Mouse (Mus musculus): ENCODE results near the gene Pgm5. TPM values are rescaled to one million over a fixed set of nuclear protein-coding genes. Genes with fewer than 3 reads are reported as not detected.

Gene Pgm5
- polyA plus RNA-seq, 1 experiment: 0.18 TPM

GRCm38 (mm10) chr19:24636616-24637015, 225.0 kb downstream of the Pgm5 start:
- Histone ChIP-seq H3K9ac (ENCODE audit: low read depth, poor library complexity, severe bottlenecking) (no peak overlapping the region), H3K27ac (ENCODE audit: insufficient read depth, low read length) (no peak overlapping the region), H3K27me3 (ENCODE audit: control insufficient read depth, insufficient read depth, low read length, poor library complexity, severe bottlenecking) (no peaks in the 10 kb centered on the region), H3K9me3 (replicated peaks; ENCODE audit: control insufficient read depth, insufficient read depth, low read length, poor library complexity, severe bottlenecking) (no peaks in the 10 kb centered on the region), H3K4me1 (ENCODE audit: control insufficient read depth, insufficient read depth, low read length) (no peaks in the 10 kb centered on the region), H3K4me3 (ENCODE audit: low read depth, low read length) (no peak overlapping the region), H3K36me3 (ENCODE audit: control insufficient read depth, insufficient read depth, low read length, poor library complexity, severe bottlenecking) (no peaks in the 10 kb centered on the region)
- TF ChIP-seq EP300 (IDR thresholded peaks at IDR 0.05; ENCODE audit: insufficient read depth, low read depth, low read length) (no peak), CTCF (IDR thresholded peaks at IDR 0.05; ENCODE audit: low read depth, low read length) (no peak), POLR2A (IDR thresholded peaks at IDR 0.05; ENCODE audit: insufficient read depth, low read length) (no peak)

GRCm38 (mm10) chr19:24634602-24635001, 227.1 kb downstream of the Pgm5 start:
- Histone ChIP-seq H3K9me3 (replicated peaks; ENCODE audit: control insufficient read depth, insufficient read depth, low read length, poor library complexity, severe bottlenecking) (no peaks in the 10 kb centered on the region), H3K36me3 (ENCODE audit: control insufficient read depth, insufficient read depth, low read length, poor library complexity, severe bottlenecking) (no peaks in the 10 kb centered on the region), H3K4me1 (ENCODE audit: control insufficient read depth, insufficient read depth, low read length) (no peaks in the 10 kb centered on the region), H3K27me3 (ENCODE audit: control insufficient read depth, insufficient read depth, low read length, poor library complexity, severe bottlenecking) (no peaks in the 10 kb centered on the region), H3K27ac (ENCODE audit: insufficient read depth, low read length) (no peak overlapping the region), H3K4me3 (ENCODE audit: low read depth, low read length) (no peak overlapping the region), H3K9ac (ENCODE audit: low read depth, poor library complexity, severe bottlenecking) (no peak overlapping the region)
- TF ChIP-seq POLR2A (IDR thresholded peaks at IDR 0.05; ENCODE audit: insufficient read depth, low read length) (no peak), EP300 (IDR thresholded peaks at IDR 0.05; ENCODE audit: insufficient read depth, low read depth, low read length) (no peak), CTCF (IDR thresholded peaks at IDR 0.05; ENCODE audit: low read depth, low read length) (peak; percentile 87)

Other genes with a start within 250 kb of the Pgm5 start
- gene Tmem252, start 187.8 kb downstream of the Pgm5 start, polyA plus RNA-seq (2011; ENCODE audit: insufficient read depth, insufficient read length, low read depth, missing spikeins): not detected in 2 replicates
- gene Gm10053, start 13.8 kb upstream of the Pgm5 start, polyA plus RNA-seq (2011; ENCODE audit: insufficient read depth, insufficient read length, low read depth, missing spikeins): 200 and 230 TPM in 2 replicates
- gene Foxd4, start 39.3 kb upstream of the Pgm5 start, polyA plus RNA-seq (2011; ENCODE audit: insufficient read depth, insufficient read length, low read depth, missing spikeins): not detected in 2 replicates
- gene Cbwd1, start 99.8 kb upstream of the Pgm5 start, polyA plus RNA-seq (2011; ENCODE audit: insufficient read depth, insufficient read length, low read depth, missing spikeins): 42.4 and 45.4 TPM in 2 replicates
- gene Dock8, start 137.7 kb upstream of the Pgm5 start, polyA plus RNA-seq (2011; ENCODE audit: insufficient read depth, insufficient read length, low read depth, missing spikeins): 0.57 and 2.6 TPM in 2 replicates

Measured in ES-Bruce4 (cell line).